Mouse (Mus musculus) 3T3-L1 (cell line): Measurements from ENCODE around the gene Cd99l2.
A peak's percentile ranks its signal among the peaks of the same experiment; 100 is the strongest.

Experiments
- DNase-seq: peaks from one replicate; pipeline ENCODE4 v3.0.0-alpha.2; 2015; ENCODE audit warnings: low read depth, low spot score

Gene Cd99l2

DNA sequence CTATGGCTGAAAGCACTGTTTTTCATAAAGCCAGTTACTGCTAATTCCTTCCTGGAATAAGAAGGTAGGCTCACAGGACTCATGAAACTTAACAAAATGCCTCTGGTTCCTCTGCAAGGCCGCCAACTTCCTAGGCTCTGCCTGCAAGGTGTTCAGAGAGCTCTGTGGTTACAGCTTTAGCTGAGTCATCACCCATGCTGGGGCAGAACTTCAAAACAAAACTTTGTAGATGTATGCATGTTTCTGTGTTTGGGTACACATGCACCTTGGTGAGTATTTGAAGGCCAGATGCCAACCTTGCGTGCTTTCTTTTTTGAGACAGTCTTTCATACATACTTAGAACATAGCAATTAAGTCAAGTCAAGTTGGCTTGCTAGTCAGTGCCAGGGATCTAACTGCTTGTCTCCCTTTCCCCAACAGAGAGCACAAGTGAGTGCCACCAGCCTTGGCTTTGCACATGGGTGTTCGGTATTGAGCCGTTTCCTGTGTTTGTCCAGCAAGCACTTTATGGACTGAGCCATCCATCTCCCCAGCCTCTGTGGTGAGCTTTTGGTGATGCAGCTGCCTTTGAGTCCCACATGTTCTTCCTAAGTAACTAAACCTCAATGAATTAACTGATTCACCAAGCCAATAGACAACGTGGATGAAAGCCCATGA lies 23.9 kb downstream of the Cd99l2 start:
- DNase-seq: peak; percentile 38

DNA sequence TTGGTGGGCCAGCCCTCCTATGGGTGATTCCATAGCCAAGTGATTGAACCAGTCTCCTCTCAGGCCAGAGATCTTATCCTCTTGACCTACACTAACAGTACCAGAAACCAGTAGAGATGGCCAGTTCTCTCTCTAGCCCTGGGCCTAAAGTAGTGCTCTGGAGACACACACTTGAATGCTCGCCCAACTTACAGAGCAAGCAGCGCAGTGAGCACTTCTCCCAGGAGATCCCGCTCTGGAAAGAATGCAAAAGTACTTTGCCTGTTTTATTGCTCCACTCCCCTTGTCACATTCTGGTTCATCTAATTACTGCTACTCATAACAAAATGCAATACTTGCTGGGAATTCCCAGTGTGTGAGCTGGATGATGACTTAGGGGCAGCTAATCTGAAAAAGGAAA lies 25.2 kb downstream of the Cd99l2 start:
- no peak for DNase-seq

- DNase-seq: no peak
Measured at GRCm38 (mm10) chrX:71465417-71465816, 27.2 kb downstream of the Cd99l2 start.

DNA sequence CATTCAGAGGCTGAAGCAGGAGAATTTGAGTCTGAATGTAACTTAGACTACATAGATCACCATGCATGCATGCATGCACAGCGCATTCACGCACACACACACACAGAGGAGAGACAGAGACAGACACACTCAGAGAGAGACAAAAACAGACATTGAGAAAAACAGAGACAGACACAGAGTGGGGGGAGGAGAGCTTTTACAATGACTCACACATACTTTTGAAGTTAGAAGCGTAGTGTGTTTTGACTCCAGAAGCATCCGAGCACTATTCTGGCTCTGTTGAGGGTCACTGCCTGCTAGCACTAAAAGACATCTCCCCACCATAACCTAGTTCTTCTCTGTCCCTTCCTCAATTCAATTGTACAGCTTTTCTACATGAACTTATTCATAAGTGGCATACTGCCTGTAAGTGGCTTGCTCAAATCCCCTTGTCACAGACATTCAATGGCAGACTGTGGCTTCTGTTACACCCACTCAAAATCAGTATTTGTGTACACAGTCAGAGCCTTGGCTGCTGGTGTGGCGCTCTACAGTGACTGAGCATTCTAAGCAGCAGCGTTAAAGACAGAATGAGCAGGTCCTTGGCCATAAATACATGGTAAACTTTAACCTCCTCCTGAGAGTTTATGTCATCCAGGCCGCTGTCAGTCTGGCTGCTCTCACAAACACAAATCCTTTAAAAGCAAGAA lies 28.4 kb downstream of the Cd99l2 start:
- peak; percentile 50 for DNase-seq

DNA sequence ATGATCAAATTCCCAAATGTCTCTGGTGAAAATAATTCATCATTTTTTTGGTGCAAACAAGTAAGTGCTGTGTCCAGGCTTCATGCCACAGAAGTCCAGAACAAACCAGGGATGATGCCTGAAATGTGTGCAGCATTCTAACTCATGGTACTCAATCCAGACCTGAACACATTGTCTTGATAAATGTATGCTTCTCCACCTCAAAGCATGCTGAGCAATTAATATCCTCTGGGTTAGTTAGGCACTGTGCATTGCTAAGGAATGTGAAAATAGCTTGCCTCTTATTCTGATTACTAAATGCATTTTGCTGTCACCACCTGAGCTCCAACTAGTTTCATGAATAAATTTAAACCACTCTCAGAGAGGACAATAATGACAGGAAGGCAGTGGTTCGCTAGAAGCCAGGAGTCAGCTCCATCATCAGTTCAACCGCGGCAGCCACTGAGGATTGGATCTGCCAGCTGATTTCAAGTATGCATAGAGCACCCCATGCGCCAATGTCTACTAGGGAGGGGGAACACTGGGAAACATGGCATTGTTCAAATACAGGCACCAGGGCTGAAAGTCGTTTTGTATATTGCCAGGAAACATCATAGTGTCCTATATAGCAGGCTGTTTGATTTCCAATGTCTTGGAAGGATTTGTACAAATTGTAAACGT lies 36.4 kb downstream of the Cd99l2 start:
- no peak for DNase-seq

DNA sequence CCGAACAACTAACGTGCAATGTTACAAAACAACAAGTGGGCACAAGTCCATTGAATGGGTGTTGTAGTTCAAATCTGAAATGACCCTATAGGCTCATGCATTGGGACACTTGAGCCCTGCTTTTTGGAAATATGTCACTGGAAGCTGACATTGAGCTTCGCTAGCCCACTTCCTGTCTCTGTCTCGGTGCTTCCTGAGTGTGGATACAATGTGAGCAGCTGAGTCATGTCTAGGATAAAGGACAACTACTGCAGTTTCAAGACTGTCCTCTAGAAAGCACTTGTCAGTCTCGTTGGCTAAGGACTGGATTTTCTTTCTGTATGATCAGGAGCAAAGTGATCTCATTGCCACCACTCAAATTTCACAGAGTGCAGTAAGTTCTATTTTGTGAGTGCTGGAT lies 49.7 kb downstream of the Cd99l2 start:
- peak; percentile 12 for DNase-seq

DNA sequence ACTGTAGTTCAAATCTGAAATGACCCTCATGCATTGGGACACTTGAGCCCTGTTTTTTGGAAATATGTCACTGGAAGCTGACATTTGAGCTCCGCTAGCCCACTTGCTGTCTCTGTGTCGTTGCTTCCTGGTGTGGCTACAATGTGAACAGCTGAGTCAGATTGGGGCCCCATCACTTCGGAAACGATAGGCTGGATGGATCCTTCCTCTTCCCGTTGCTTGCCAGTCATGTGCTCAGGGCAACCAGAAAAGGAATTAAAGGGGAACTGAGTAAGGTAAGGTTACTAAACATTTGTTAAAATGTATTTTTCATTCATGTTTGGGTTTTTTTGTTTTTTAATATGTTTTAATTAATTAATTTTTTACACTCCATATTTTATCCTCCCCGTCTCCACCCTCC lies 53.2 kb downstream of the Cd99l2 start:
- no peak for DNase-seq

- DNase-seq: no peak
Measured at GRCm38 (mm10) chrX:71435542-71435941, 57.1 kb downstream of the Cd99l2 start.

DNA sequence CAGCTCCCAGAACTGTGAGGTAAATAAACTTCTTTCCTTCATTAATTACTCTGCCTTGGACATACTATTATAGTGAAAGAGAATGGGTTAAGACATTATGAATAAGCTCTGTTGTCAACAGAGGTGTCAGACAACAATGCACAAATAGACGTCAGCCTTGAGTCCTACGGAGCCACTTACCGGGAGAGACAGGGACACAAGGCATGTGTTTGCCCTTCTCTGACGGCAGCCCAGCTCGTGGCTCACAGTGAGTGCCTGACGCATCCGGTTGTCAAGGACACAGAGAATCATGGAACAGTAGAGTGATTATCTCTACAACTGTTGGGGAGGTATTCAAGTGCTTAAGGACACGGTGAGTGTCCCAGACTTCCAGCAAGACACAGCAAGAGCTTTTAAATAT lies 57.8 kb downstream of the Cd99l2 start:
- DNase-seq: no peak

- no peak for DNase-seq
Measured at GRCm38 (mm10) chrX:71434448-71434847, 58.2 kb downstream of the Cd99l2 start.

GRCm38 (mm10) chrX:71430900-71431299 lies 61.7 kb downstream of the Cd99l2 start:
- no peak for DNase-seq

DNA sequence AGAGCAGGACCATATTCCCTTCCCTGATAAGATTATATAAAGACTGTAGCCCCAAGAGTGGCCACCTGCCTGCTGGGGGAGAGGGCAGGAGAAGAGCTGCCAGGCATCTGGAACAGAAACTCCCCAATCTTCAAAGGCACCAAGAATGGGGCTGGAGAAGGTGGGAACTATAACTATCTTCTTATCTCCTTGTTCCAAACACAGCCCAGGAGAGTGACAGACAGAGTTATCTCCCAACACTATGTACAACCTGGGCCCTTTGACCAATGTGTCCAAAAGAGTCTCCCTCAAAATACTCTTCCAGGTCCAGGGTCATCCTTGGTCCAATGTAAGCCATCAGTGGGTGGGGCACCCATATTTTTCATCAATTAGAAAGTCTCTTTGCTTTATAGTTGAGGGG lies 65.2 kb downstream of the Cd99l2 start:
- DNase-seq: no peak

DNA sequence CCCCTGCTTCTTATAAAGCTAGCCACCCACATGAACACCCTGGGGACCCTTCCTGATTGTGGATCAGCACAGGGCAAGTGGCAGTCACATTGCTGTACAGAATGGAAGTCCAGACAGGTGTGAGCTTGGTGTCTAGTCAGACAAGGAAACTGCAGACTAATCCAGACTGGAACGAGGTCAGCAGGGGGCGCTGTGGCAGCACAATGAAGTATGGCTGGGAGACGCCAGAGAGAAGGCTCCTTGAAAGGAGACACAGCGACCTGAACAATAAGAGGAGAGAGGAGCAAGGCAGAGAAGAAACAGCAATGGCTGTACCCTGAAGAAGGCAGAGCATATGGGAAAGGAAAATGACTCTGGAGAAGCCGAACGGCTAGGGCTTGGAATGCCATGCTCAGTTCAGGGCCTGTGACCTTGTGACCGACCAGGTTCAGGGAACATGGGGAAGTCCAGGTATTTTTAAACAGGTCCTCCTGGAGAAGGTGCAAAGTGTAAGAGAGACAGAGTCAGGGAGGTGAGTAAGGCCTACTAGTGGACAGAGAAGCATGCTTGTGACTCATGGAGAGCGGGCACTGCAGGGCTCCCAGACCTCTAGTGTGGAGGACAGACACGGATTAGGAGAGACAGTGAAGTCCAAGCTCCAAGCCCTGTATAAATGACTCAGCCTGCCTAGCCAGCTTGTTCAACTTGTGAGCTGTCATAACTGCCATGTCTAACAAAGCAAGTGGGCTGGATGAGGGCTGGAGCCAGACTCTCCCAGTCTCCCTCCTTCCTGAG lies 66.7 kb downstream of the Cd99l2 start:
- DNase-seq: peak; percentile 77

- peak; percentile 20 for DNase-seq
Measured at GRCm38 (mm10) chrX:71424852-71425251, 67.8 kb downstream of the Cd99l2 start.

GRCm38 (mm10) chrX:71413616-71414015 lies 79.0 kb downstream of the Cd99l2 start:
- DNase-seq: no peak

DNA sequence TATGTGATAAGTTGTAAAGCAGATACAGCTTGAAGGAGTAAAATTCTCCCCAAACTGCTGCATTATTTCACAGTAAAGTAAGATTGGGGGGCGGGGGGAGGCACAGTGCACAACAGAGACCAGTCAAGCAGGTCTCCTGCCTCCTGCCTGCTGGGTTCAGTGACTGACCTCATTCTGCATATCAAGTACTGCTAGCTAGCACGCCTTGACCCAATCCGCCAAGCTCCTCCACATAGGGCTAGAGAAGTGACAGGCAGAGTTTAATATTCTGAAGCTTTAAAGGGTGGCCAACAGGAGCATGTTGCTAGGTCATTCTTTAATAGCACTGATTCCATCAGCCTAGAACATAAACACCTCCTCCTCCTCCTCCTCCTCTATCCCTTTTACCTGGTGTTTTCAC lies 79.9 kb downstream of the Cd99l2 start:
- DNase-seq: no peak

GRCm38 (mm10) chrX:71408386-71408785 lies 84.3 kb downstream of the Cd99l2 start:
- peak; percentile 21 for DNase-seq

- DNase-seq: no peak
Measured at GRCm38 (mm10) chrX:71406290-71406689, 86.4 kb downstream of the Cd99l2 start.

- DNase-seq: no peak
Measured at GRCm38 (mm10) chrX:71396326-71396725, 96.3 kb downstream of the Cd99l2 start.

DNA sequence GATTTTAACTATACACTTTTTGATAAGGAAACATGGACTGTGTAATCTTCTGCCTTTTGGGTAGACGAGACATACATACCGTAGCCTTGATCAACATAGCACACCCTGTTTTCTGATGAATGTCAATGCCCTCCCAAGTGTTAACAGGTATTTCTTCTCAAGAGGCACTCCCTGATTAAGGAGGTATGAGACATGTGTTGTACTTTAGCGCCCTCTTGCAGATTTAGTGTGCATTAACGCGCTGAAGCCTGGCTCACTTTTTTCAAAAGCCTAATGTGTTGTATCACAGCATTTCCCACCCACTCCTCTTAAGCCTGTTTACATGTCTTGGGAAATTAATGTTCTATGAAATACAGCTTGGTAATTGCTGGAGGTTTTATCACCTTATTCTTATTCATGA lies 111.1 kb downstream of the Cd99l2 start:
- DNase-seq: peak; percentile 37

DNA sequence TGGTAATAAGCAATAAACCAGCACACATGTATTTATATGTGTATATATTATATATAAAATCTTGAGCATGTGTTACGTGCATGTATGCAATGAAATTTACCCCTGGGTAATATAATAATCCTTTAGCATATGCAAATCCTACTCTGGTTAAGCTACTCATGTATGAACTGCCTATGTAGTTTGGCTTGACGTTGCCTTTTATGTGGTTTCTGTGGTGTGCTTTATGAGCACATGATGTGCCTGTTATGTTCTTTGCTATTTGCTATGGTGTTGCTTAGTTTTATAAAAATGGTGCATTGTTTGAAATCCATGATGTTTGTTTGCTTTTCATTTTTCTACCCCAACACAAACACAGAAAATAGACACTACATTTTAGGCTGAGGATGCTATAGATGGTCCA lies 114.2 kb downstream of the Cd99l2 start:
- DNase-seq: no peak

DNA sequence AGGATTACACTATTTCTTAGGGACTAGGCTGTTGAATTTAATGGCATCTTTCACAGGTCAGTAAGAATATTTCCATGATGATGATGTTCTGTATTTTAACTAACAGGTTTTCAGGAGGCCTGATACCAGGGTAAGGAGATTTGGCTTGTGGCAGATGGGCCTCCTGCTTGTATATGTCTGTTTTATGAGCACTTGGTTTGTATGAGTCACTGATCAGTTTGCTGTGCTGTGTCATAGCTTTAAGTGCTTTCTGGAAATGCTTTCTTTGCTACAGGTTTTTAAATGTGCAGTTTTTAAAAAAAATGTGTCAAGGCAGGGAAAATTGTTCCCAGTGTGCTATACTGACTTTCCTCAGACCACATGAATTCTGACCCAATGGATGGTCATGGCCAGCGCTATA lies 115.9 kb downstream of the Cd99l2 start:
- DNase-seq: peak; percentile 43
